Mouse (Mus musculus): Measurements from ENCODE around the gene Spire2. TPM values are rescaled to one million over a fixed set of nuclear protein-coding genes. Genes with fewer than 3 reads are reported as not detected.
A peak's percentile ranks its signal among the peaks of the same experiment; 100 is the strongest.

The Spire2 gene
- polyA plus RNA-seq, 1 experiment from 2014 or later, result 1.6 TPM

DNA sequence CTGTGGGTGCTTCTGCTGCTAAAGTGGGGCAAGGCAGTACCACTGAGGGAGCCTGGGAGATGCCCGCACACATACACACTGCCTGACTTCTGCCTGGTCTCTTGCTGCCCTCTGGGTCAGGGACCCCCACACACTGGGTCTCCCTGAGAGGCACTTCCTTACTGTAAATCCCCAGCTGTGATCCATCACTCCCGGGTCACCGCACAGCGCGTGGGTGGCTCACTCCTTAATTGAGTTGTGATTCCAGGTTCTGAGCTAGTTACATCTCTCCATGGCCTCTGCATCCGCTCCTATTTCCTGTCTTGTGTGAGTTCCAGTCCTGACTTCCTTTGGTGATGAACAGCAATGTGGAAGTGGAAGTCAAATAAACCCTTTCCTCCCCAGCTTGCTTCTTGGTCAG, 1.8 kb upstream of the Spire2 start:
- no peaks in the 10 kb centered on the region for H3K9me3 ChIP-seq (ENCODE audit: low read length)
- H3K27ac ChIP-seq (ENCODE audit: low read length), result no peak overlapping the region
- H3K4me3 ChIP-seq (ENCODE audit: low read depth, low read length), result no peak overlapping the region
- 0 out of 2 replicates have a peak, but pooled peaks cover 4% of the 10 kb centered on the region for H3K4me1 ChIP-seq (ENCODE audit: insufficient read depth, low read depth, low read length)
- H3K4me2 ChIP-seq (replicated peaks; ENCODE audit: low read depth, low read length), result no peak overlapping the region
- 0 out of 2 replicates have a peak, but pooled peaks cover 18% of the 10 kb centered on the region for H3K27me3 ChIP-seq (replicated peaks; ENCODE audit: insufficient read depth, low read length)
- no peak for ATAC-seq
- H3K9ac ChIP-seq (replicated peaks; ENCODE audit: low read depth), result no peak overlapping the region
- no peaks in the 10 kb centered on the region for H3K36me3 ChIP-seq (ENCODE audit: insufficient read depth, low read length)
- 36% methylated on average over 6 of the region's 6 CpGs for WGBS
- no peak for DNase-seq (ENCODE audit: low spot score)
- TF ChIP-seq EP300 (IDR thresholded peaks at IDR 0.05) (no peak), CTCF (IDR thresholded peaks at IDR 0.05) (no peak)

DNA sequence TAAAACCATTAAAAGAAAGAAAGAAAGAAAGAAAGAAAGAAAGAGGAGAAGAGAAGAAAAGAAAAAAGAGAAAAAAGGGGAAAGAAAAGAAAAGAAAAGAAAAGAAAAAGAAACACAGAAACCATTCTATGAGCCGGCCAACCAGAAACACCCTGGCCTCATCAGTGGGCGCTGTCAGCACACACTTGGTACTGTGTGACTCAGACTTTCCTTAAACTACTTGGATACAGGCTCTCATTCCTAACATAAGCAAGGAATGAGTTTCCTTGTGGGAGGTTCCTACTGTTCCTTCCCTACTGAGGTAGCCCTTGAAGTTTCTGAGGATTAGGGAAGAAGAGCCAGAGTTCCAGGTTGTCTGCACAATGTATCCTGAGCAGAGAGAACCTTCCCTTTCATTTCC, 1.2 kb upstream of the Spire2 start:
- ATAC-seq, result no peak
- DNase-seq (ENCODE audit: low spot score), result peak; percentile 63
- TF ChIP-seq CTCF (IDR thresholded peaks at IDR 0.05) (no peak), EP300 (IDR thresholded peaks at IDR 0.05) (no peak)
- H3K36me3 ChIP-seq (ENCODE audit: insufficient read depth, low read length), result no peaks in the 10 kb centered on the region
- H3K4me1 ChIP-seq (ENCODE audit: insufficient read depth, low read depth, low read length), result 0 out of 2 replicates have a peak, but pooled peaks cover 4% of the 10 kb centered on the region
- 0 out of 2 replicates have a peak, but pooled peaks cover 18% of the 10 kb centered on the region for H3K27me3 ChIP-seq (replicated peaks; ENCODE audit: insufficient read depth, low read length)
- H3K4me3 ChIP-seq (ENCODE audit: low read depth, low read length), result no peak overlapping the region
- no peak overlapping the region for H3K27ac ChIP-seq (ENCODE audit: low read length)
- 59% methylated on average over 2 of the region's 2 CpGs for WGBS
- H3K9ac ChIP-seq (replicated peaks; ENCODE audit: low read depth), result no peak overlapping the region
- no peaks in the 10 kb centered on the region for H3K9me3 ChIP-seq (ENCODE audit: low read length)
- no peak overlapping the region for H3K4me2 ChIP-seq (replicated peaks; ENCODE audit: low read depth, low read length)

DNA sequence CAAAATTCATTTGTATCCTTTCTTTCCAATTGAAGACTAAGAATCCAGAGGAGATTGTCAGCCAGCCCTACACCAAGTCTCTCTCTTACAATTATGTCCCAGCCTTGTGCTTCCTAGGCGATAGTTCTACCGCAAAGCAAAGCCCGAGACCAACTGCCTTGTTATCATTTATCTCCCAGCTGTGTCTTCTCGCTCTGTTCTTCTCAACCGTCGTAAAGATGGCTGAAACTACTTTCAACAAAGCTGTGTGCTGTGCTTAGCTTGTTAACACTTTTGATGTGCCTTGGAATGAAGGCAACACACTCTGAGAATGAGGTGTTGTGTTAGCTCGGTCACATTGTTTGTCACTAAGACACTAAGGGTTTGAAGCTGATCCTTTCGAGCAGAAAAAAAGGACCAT, 703 bp upstream of the Spire2 start:
- no peak for ATAC-seq
- H3K4me3 ChIP-seq (ENCODE audit: low read depth, low read length), result no peak overlapping the region
- H3K36me3 ChIP-seq (ENCODE audit: insufficient read depth, low read length), result no peaks in the 10 kb centered on the region
- WGBS, result 32% methylated on average over 8 of the region's 8 CpGs
- H3K9ac ChIP-seq (replicated peaks; ENCODE audit: low read depth), result no peak overlapping the region
- H3K27me3 ChIP-seq (replicated peaks; ENCODE audit: insufficient read depth, low read length), result 0 out of 2 replicates have a peak, but pooled peaks cover 18% of the 10 kb centered on the region
- no peak for TF ChIP-seq EP300 (IDR thresholded peaks at IDR 0.05)
- no peak for TF ChIP-seq CTCF (IDR thresholded peaks at IDR 0.05)
- no peak for DNase-seq (ENCODE audit: low spot score)
- 0 out of 2 replicates have a peak, but pooled peaks cover 4% of the 10 kb centered on the region for H3K4me1 ChIP-seq (ENCODE audit: insufficient read depth, low read depth, low read length)
- no peaks in the 10 kb centered on the region for H3K9me3 ChIP-seq (ENCODE audit: low read length)
- H3K4me2 ChIP-seq (replicated peaks; ENCODE audit: low read depth, low read length), result no peak overlapping the region
- no peak overlapping the region for H3K27ac ChIP-seq (ENCODE audit: low read length)

DNA sequence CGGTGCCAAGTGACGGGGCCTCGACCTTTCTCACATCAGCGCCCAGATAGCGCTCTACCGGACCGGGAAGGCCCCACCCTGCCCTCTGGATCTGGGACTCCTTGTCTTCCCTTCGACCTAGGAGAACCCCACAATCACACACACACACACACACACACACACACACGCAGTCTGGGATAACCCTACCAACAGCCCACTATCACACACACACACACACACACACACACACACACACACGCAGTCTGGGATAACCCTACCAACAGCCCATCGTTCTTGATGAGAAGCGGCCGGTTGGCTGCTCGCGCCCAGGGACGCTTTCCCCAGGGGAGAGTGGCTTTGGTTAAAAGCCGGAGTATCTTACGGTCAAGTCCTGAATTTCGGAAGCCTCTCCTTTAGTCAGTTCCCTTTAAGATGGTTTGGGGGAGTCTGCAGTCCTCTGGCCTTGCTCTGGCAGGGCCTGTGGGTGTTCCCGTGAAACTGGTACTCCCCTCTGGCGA, 626 bp downstream of the Spire2 start:
- WGBS, result 4% methylated on average over 17 of the region's 21 CpGs
- TF ChIP-seq EP300 (IDR thresholded peaks at IDR 0.05), result no peak
- no peak for TF ChIP-seq CTCF (IDR thresholded peaks at IDR 0.05)
- 0 out of 2 replicates have a peak, but pooled peaks cover 18% of the 10 kb centered on the region for H3K27me3 ChIP-seq (replicated peaks; ENCODE audit: insufficient read depth, low read length)
- ATAC-seq, result peak; percentile 1; the same call in 1 of the 2 replicates
- no peak overlapping the region for H3K9ac ChIP-seq (replicated peaks; ENCODE audit: low read depth)
- no peaks in the 10 kb centered on the region for H3K36me3 ChIP-seq (ENCODE audit: insufficient read depth, low read length)
- 0 out of 2 replicates have a peak, but pooled peaks cover 4% of the 10 kb centered on the region for H3K4me1 ChIP-seq (ENCODE audit: insufficient read depth, low read depth, low read length)
- no peaks in the 10 kb centered on the region for H3K9me3 ChIP-seq (ENCODE audit: low read length)
- H3K4me3 ChIP-seq (ENCODE audit: low read depth, low read length), result peak overlapping the region; percentile 45
- no peak overlapping the region for H3K27ac ChIP-seq (ENCODE audit: low read length)
- no peak for DNase-seq (ENCODE audit: low spot score)
- peak overlapping the region; percentile 68 for H3K4me2 ChIP-seq (replicated peaks; ENCODE audit: low read depth, low read length)

DNA sequence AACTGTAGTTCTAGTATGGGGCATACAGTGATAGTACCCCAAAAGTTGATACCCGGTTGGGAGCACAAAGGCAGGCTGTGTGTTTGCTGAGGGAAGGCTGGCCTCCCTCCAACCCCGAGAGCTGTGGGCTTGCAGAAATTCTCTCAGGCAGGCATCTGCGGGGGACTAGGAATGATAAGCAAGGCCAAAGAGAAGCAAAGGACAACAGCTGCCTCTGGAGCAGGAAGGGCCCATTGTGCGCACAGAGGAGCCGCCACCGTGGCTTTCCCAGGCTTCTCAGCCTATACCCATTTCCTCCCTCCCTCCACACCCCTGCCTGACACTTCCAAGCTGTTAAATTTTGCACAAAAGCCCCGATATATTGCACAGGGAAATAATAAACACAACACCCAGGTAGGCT, 1.4 kb downstream of the Spire2 start:
- Histone ChIP-seq H3K36me3 (ENCODE audit: insufficient read depth, low read length) (no peaks in the 10 kb centered on the region), H3K4me2 (replicated peaks; ENCODE audit: low read depth, low read length) (no peak overlapping the region), H3K9me3 (ENCODE audit: low read length) (no peaks in the 10 kb centered on the region), H3K9ac (replicated peaks; ENCODE audit: low read depth) (no peak overlapping the region), H3K27ac (ENCODE audit: low read length) (no peak overlapping the region), H3K4me3 (ENCODE audit: low read depth, low read length) (no peak overlapping the region), H3K27me3 (replicated peaks; ENCODE audit: insufficient read depth, low read length) (0 out of 2 replicates have a peak, but pooled peaks cover 18% of the 10 kb centered on the region), H3K4me1 (ENCODE audit: insufficient read depth, low read depth, low read length) (0 out of 2 replicates have a peak, but pooled peaks cover 4% of the 10 kb centered on the region)
- DNase-seq (ENCODE audit: low spot score), result no peak
- ATAC-seq, result no peak
- 6% methylated on average over 7 of the region's 7 CpGs for WGBS
- TF ChIP-seq EP300 (IDR thresholded peaks at IDR 0.05) (no peak), CTCF (IDR thresholded peaks at IDR 0.05) (no peak)

DNA sequence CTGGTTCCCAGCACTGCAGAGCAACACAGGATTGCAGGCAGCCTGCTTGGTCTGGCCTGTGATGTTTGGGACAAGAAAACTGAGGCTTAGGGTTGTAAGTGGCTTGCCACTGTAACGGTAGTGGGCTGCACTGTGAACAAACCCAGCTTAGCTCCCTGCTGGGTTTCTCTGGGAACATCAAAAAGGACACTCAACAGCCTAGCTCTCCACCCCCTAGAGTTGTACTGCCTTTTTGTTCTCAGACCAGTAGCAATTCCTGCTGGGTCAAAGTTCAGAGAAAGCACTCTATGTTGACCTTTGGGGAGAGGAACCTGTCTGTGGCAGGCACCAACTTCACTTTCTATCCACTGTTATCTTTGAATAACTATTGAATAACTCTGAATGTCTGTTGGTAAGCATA, 2.0 kb downstream of the Spire2 start:
- no peaks in the 10 kb centered on the region for H3K36me3 ChIP-seq (ENCODE audit: insufficient read depth, low read length)
- H3K4me1 ChIP-seq (ENCODE audit: insufficient read depth, low read depth, low read length), result 0 out of 2 replicates have a peak, but pooled peaks cover 4% of the 10 kb centered on the region
- DNase-seq (ENCODE audit: low spot score) (no peak), ATAC-seq (no peak)
- no peaks in the 10 kb centered on the region for H3K9me3 ChIP-seq (ENCODE audit: low read length)
- no peak overlapping the region for H3K9ac ChIP-seq (replicated peaks; ENCODE audit: low read depth)
- WGBS, result 18% methylated on average over 1 of the region's 1 CpGs
- H3K4me3 ChIP-seq (ENCODE audit: low read depth, low read length), result no peak overlapping the region
- H3K27me3 ChIP-seq (replicated peaks; ENCODE audit: insufficient read depth, low read length), result 0 out of 2 replicates have a peak, but pooled peaks cover 18% of the 10 kb centered on the region
- TF ChIP-seq EP300 (IDR thresholded peaks at IDR 0.05) (no peak), CTCF (IDR thresholded peaks at IDR 0.05) (no peak)
- no peak overlapping the region for H3K27ac ChIP-seq (ENCODE audit: low read length)
- no peak overlapping the region for H3K4me2 ChIP-seq (replicated peaks; ENCODE audit: low read depth, low read length)
